Mouse (Mus musculus) embryonic facial prominence, embryonic 15.5 days (tissue): ENCODE data around the gene Slc35e3. TPM values are rescaled to one million over a fixed set of nuclear protein-coding genes. Genes with fewer than 3 reads are reported as not detected.

ENCODE experiments used
- ATAC-seq: fragments of 200-750 bp; cut with Nextera tagmentation; 2 replicates; pipeline ENCODE4 v1.8.0; 2017; ENCODE audit warnings: low read depth, moderate TSS enrichment; ENCODE audit not compliant: insufficient number of reproducible peaks, low FRiP score, low TSS enrichment
- H3K27ac ChIP-seq: fragments of 300-500 bp; sonication (generic); replicated peaks from 2 replicates; pipeline ENCODE4 v1.5.1; 2015; ENCODE audit warnings: mild to moderate bottlenecking, inconsistent platforms
- H3K27me3 ChIP-seq: fragments of 300-500 bp; sonication (generic); 2 replicates; pipeline ENCODE4 v1.6.1; 2015; ENCODE audit warnings: inconsistent platforms
- H3K36me3 ChIP-seq: fragments of 300-500 bp; sonication (generic); 2 replicates; pipeline ENCODE4 v1.6.1; 2015; ENCODE audit warnings: mild to moderate bottlenecking, inconsistent platforms
- H3K4me1 ChIP-seq: fragments of 300-500 bp; sonication (generic); 2 replicates; pipeline ENCODE4 v1.6.1; 2015; ENCODE audit warnings: inconsistent platforms
- H3K4me2 ChIP-seq: fragments of 300-500 bp; sonication (generic); replicated peaks from 2 replicates; pipeline ENCODE4 v1.6.1; 2015; ENCODE audit warnings: mild to moderate bottlenecking, inconsistent platforms
- H3K4me3 ChIP-seq: fragments of 300-500 bp; sonication (generic); replicated peaks from 2 replicates; pipeline ENCODE4 v1.5.1; 2015; ENCODE audit warnings: mild to moderate bottlenecking, inconsistent platforms
- H3K9ac ChIP-seq: fragments of 300-500 bp; sonication (generic); 2 replicates; pipeline ENCODE4 v1.6.1; 2015; ENCODE audit warnings: inconsistent platforms
- H3K9me3 ChIP-seq: fragments of 300-500 bp; sonication (generic); replicated peaks from 2 replicates; pipeline ENCODE4 v1.6.1; 2016; ENCODE audit warnings: inconsistent platforms
- WGBS: fragments of 180-500 bp; shearing (Covaris S2); methylation state at CpG from one replicate; pipeline ENCODE4 v1.1.7; 2015; 5-methylcytosine and 5-hydroxymethylcytosine counted together
- polyA plus RNA-seq: library from polyadenylated mRNA; unstranded; fragments of >200 nt; fragmentation: Nextera tagmentation; extraction: Ambion mirVana; gene quantifications from 2 replicates; pipeline ENCODE4 v1.2.1, GENCODE M21; 2015

Gene Slc35e3
- polyA plus RNA-seq, 1 experiment from 2014 or later, result 22.7 TPM

DNA sequence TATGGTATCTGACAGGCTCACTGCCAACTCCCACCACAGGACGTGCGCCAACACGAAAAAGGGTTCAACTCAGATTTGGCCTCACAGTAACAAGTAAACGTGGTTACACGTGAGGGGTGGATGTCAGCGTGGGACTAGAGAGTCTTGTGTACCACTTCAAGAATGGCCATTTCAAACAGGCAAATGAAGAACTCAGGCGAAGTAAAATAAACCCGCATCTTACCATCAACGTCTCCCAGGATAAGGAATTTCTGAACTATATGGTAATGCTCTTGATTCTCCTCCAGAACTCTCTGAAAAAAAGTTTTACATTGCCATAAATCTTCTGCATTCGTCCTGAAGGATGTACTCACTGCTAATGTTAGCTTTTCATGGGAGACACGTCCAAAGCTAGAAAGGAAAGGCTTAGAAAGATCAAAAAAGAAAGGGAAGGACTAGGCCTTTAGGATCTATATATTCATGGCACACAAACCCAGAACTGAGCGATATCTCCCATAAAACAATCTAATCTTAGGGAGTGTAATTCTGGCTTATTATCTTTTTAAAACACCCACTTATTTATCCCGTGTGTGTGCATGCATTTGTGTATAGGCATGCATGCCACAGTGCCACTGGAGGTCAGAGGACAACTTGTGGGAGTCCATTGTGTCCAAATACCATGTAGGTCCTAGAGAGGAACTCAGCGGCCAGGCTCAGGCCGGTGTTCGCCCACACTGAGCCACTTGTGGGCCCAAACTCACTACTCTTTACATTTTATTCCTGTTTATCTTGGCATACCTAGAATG is 20.1 kb upstream of the Slc35e3 start:
- Histone ChIP-seq H3K27ac (no peak overlapping the region), H3K27me3 (no peaks in the 10 kb centered on the region), H3K9ac (no peak overlapping the region), H3K4me2 (no peak overlapping the region), H3K4me1 (no peaks in the 10 kb centered on the region), H3K9me3 (no peaks in the 10 kb centered on the region), H3K4me3 (no peak overlapping the region), H3K36me3 (peaks cover 82% of the 10 kb centered on the region)
- no peak for ATAC-seq
- 91% methylated on average over 16 of the region's 16 CpGs for WGBS

DNA sequence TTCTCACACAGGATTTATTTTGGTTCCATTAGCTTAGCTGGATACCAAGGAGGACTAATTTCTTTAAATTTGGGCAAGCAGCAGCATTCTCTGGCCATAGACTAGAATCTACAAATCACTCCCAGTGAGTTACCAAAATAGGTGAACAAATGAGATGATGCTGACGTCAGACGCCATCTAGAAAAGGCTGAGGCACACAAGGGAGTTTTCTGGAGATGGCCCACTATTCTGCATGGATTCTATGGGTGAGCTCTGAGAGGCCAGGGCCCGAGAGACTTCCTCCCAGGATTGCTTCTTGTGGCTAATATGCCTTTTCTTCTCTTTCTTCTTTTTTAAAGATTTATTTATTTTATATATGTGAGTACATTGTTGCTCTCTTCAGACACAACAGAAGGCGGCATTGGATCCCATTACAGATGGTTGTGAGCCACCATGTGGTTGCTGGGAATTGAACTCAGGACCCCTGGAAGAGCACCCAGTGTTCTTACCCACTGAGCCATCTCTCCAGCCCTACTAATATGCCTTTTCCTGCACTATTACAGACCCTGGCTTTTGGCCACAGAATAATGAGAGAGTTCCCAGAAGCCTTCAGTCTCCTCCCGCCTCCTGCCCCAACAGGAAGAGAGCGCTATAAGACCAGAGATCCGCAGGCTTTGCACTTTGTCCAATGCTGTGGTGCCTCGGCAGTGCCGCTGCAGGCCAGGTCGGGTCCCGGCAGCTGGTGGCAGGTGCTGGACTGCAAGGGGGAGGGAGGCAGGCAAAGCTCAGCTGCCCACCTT is 19.1 kb upstream of the Slc35e3 start:
- WGBS, result 95% methylated on average over 11 of the region's 11 CpGs
- peaks cover 82% of the 10 kb centered on the region for H3K36me3 ChIP-seq
- ATAC-seq, result no peak
- no peak overlapping the region for H3K4me3 ChIP-seq
- no peak overlapping the region for H3K4me2 ChIP-seq
- no peak overlapping the region for H3K27ac ChIP-seq
- no peaks in the 10 kb centered on the region for H3K4me1 ChIP-seq
- H3K9ac ChIP-seq, result no peak overlapping the region
- no peaks in the 10 kb centered on the region for H3K9me3 ChIP-seq
- H3K27me3 ChIP-seq, result no peaks in the 10 kb centered on the region

DNA sequence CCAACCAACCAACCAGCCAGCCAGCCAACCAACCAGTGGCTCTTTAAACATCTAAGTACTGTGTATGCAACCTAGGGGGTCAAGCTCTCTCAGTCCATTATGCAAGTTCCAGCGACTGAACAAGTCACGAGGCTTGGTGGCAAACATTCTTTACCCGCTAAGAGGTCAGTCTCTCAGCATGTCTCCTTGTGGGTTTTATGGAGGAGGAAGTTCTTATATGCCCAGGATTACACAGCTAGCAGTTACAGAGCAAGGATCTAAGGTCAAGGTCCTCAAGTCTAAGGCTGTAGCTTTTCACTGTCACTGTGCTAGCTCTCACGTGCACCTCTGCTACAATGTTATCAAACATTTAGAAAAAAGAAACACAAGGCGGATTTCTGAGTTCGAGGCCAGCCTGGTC is 18.4 kb upstream of the Slc35e3 start:
- H3K27me3 ChIP-seq, result no peaks in the 10 kb centered on the region
- no peak overlapping the region for H3K4me2 ChIP-seq
- no peak overlapping the region for H3K9ac ChIP-seq
- no peak for ATAC-seq
- no peak overlapping the region for H3K27ac ChIP-seq
- no peaks in the 10 kb centered on the region for H3K4me1 ChIP-seq
- H3K9me3 ChIP-seq, result no peaks in the 10 kb centered on the region
- WGBS, result 95% methylated on average over 6 of the region's 6 CpGs
- H3K4me3 ChIP-seq, result no peak overlapping the region
- peaks cover 82% of the 10 kb centered on the region for H3K36me3 ChIP-seq

DNA sequence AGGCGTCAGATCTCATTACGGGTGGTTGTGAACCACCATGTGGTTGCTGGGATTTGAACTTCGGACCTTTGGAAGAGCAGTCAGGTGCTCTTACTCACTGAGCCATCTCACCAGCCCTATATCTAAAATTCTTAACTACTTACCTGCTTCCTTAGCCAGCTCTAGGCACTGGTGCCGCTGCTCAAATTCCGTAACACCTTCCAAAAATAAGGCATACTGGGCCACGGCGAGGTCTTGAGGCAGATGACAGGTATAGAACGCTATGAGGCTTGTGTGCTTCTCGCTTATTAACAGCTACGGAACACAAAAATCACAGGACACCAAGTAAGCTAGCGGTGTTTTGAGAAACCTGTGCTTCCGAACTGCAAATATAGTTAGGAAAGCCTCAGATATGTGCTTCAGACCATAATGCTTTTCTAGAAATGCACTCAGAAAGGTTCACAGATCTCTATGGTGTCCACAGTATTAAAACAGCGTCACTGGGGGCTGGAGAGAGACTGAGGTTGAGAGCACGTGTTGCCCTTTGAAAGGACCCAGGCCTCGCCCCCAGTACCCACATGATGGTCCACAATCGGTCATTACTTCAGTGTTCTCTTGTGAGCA is 17.5 kb upstream of the Slc35e3 start:
- Histone ChIP-seq H3K4me3 (no peak overlapping the region), H3K27me3 (no peaks in the 10 kb centered on the region), H3K4me2 (no peak overlapping the region), H3K27ac (no peak overlapping the region), H3K4me1 (no peaks in the 10 kb centered on the region), H3K9me3 (no peaks in the 10 kb centered on the region), H3K36me3 (peaks cover 88% of the 10 kb centered on the region), H3K9ac (no peak overlapping the region)
- WGBS, result 95% methylated on average over 16 of the region's 16 CpGs
- ATAC-seq, result no peak

DNA sequence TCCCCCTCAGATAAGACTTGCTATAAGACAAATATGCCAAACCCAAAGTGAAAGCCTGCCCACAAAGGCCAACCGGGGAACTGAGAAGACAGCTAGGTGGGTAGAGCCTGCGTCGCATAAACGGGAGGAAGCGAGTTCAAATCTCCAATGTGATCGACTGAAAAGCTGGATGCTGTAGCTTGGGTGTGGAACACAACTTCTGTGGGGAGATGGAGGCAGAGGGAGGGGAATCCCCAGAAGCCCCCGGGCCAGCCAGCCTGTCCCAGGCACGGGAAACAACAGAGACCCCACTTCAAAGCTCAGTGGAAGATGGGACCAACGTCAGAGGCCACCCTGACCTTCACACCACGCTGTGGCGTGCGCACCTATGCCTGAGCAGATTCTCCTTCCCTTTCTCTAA is 16.8 kb upstream of the Slc35e3 start:
- H3K27me3 ChIP-seq, result no peaks in the 10 kb centered on the region
- peaks cover 88% of the 10 kb centered on the region for H3K36me3 ChIP-seq
- no peak overlapping the region for H3K9ac ChIP-seq
- no peaks in the 10 kb centered on the region for H3K9me3 ChIP-seq
- no peaks in the 10 kb centered on the region for H3K4me1 ChIP-seq
- ATAC-seq, result no peak
- no peak overlapping the region for H3K27ac ChIP-seq
- WGBS, result 92% methylated on average over 12 of the region's 12 CpGs
- no peak overlapping the region for H3K4me3 ChIP-seq
- H3K4me2 ChIP-seq, result no peak overlapping the region

DNA sequence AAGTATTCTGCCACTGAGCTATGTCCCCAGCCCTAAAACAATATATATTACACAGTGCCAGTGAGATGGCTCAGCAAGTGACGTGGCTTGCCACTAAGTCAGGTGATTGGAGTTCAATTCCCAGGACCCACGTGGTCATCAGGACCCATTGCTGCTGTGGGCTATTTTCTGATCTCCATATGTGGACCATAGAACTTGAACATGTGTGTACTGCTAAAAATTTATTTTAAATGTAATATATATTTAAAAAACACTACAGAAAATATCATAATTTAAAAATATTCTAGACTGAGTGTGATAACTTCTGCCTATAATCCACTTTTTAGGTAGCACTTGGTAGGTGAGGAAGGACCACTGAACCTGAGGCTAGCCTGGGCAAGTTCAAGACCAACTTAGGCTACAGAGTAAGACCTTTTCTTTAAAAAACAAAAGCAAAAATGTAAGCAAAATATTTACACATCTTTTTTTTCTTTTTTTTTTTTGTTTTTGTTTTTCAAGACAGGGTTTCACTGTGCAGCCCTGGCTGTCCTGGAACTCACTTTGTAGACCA is 16.2 kb upstream of the Slc35e3 start:
- Histone ChIP-seq H3K36me3 (peaks cover 89% of the 10 kb centered on the region), H3K4me3 (no peak overlapping the region), H3K27ac (no peak overlapping the region), H3K9ac (no peak overlapping the region), H3K27me3 (no peaks in the 10 kb centered on the region), H3K9me3 (no peaks in the 10 kb centered on the region), H3K4me2 (no peak overlapping the region), H3K4me1 (no peaks in the 10 kb centered on the region)
- no peak for ATAC-seq
- 85% methylated on average over 2 of the region's 2 CpGs for WGBS

DNA sequence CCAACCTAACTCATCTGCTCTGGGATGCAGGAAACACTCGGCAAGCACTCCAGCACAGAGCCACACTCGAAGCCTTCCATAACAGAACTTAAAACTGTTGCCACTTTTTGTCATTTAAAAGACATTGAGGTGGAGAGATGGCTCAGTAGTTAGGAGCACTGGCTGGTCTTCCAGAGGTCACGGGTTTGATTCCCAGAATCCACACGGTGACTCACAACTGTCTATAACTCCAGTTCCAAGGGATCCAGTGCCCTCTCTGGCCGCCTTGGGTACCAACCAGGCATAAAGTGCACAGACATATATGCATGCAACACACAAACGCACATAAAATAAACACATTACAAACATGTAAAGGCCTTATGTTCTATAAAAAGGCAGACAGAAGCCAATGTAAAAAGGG is 15.4 kb upstream of the Slc35e3 start:
- no peak for ATAC-seq
- 91% methylated on average over 6 of the region's 6 CpGs for WGBS
- Histone ChIP-seq H3K9ac (no peak overlapping the region), H3K27me3 (no peaks in the 10 kb centered on the region), H3K36me3 (peaks cover 94% of the 10 kb centered on the region), H3K4me1 (no peaks in the 10 kb centered on the region), H3K4me3 (no peak overlapping the region), H3K4me2 (no peak overlapping the region), H3K27ac (no peak overlapping the region), H3K9me3 (no peaks in the 10 kb centered on the region)

DNA sequence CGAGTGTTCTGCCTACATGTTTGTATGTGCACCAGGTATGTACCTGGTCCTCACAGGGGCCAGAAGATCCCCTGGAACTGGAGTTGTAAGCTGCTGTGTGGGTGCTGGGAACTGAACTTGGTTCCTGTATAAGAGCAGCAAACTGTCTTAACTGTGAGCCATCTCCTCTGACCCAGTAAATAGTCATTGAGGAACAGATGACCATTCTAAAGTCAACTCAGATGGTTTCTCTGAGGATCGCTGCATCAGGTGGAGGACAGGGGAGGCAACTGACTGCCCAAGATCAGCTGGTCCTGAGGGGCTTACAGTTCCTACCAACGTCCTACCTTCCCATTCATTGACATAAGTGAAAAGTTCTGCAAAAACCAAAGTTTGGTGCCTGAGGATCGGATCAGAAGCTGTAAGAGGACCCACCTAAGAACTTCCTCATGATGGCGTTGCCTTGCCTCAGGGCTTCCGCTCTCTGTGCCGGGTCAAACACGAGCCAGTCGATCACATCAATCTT is 14.7 kb upstream of the Slc35e3 start:
- Histone ChIP-seq H3K27me3 (no peaks in the 10 kb centered on the region), H3K4me3 (no peak overlapping the region), H3K4me1 (no peaks in the 10 kb centered on the region), H3K9ac (no peak overlapping the region), H3K4me2 (no peak overlapping the region), H3K27ac (no peak overlapping the region), H3K9me3 (no peaks in the 10 kb centered on the region), H3K36me3 (peaks cover 94% of the 10 kb centered on the region)
- 92% methylated on average over 9 of the region's 9 CpGs for WGBS
- ATAC-seq, result no peak

DNA sequence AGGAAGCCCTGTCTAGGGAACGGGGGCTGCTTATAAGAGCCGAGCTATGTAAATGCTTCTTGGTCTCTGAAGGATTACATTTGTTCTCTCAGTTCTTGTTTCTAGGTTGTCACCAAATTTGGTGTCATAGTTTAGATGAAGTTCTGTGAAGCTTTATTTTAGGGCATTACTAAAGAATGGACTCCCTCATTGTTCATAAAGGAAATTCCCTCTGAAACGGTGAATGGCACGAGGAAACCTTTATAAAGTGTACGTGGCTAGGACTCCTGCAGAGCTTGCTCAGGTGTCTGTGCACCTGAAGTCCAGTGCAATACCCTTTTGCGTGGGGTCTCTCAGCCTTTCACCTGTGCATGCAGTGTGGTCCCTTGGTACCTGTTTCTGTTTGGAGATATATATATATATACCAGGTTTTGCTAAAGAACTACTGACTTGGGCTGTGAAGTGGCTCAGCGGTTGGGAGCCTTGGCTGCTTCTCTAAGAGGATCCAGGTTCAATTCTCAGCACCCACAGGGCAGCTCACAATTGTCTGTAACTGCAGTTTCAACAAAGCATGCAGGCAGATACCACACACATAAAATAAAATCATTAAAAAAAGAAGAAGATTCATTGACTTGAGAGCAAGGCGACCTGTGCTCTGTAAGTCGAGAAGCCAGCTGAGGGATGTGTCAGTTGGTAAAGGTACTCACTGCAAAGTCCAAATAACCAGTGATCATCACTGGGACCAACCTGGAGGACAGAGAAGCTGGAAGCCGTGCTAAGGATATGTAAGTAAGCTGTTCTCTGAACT is 13.9 kb upstream of the Slc35e3 start:
- H3K27ac ChIP-seq, result no peak overlapping the region
- H3K4me2 ChIP-seq, result no peak overlapping the region
- H3K4me1 ChIP-seq, result no peaks in the 10 kb centered on the region
- 94% methylated on average over 10 of the region's 10 CpGs for WGBS
- no peak overlapping the region for H3K9ac ChIP-seq
- ATAC-seq, result no peak
- no peaks in the 10 kb centered on the region for H3K9me3 ChIP-seq
- no peaks in the 10 kb centered on the region for H3K27me3 ChIP-seq
- no peak overlapping the region for H3K4me3 ChIP-seq
- peaks cover 94% of the 10 kb centered on the region for H3K36me3 ChIP-seq

DNA sequence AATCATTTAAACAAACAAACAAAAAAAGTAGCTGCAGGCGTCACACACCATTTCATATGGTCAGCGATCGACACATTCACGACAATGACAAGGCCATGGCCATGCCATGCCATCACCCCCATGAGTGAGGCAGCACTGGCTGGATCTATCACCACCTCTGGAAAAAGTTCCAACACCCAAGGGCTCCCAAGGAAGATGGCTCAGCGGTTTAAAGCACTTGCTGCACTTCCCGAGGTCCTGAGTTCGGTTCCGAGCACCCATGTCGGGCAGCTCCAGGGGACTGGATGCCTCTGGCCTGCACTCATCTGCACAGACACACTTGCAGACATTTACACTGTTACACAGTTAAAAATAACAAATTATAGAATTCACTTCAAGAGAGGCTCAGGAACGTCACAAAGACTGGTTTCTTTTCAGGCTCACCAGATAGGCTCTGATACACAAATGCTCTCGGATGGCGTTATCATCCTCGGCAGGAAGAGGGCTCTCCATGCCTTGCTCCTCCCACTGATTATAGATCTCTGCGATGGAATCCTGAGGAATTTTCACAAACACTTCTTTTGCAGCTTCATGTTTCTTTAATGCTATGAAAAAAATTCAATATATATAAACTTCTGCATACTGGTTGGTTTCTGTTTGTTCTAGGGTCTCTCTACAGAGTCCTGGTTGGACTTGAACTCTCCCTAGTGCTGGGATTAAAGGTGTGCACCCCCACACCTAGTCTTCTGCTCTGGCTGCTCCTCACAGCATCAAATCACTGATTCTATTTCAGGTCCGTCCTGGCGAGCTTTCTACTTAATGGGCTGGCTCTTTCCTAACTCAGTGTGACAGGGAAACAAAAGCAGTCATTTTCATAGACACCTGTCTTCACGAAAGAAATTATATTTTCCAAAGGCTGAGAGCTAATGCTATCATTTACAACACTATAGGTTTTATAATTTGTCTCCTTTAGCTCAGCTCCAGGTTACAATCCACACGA is 12.9 kb upstream of the Slc35e3 start:
- H3K27me3 ChIP-seq, result no peaks in the 10 kb centered on the region
- H3K4me2 ChIP-seq, result no peak overlapping the region
- ATAC-seq, result no peak
- no peaks in the 10 kb centered on the region for H3K4me1 ChIP-seq
- H3K27ac ChIP-seq, result no peak overlapping the region
- 91% methylated on average over 18 of the region's 18 CpGs for WGBS
- no peak overlapping the region for H3K9ac ChIP-seq
- no peaks in the 10 kb centered on the region for H3K9me3 ChIP-seq
- peaks cover 92% of the 10 kb centered on the region for H3K36me3 ChIP-seq
- no peak overlapping the region for H3K4me3 ChIP-seq
